Mouse (Mus musculus): ENCODE measurements around the gene Fubp3.

- TF ChIP-seq FLI1 (IDR thresholded peaks at IDR 0.05; ENCODE audit: low read length) = no peak
- TF ChIP-seq GATA1 (IDR thresholded peaks at IDR 0.05; ENCODE audit: borderline replicate concordance, low read length) = no peak
Observed at GRCm38 (mm10) chr2:31611400-31611799, 38.9 kb downstream of the Fubp3 start.
